Mouse (Mus musculus) kidney, adult 2 months (tissue): ENCODE measurements around the gene Rasgrp3. TPM values are rescaled to one million over a fixed set of nuclear protein-coding genes. Genes with fewer than 3 reads are reported as not detected.

Experiments used
- DNase-seq: peaks from one replicate; pipeline ENCODE4 v3.0.0; 2021
- H3K27ac ChIP-seq: fragments of 200-500 bp; 2 replicates; pipeline ENCODE4 v1.5.1; 2012; ENCODE audit warnings: low read depth, low read length, control low read depth, inconsistent platforms; ENCODE audit not compliant: insufficient read depth
- H3K27me3 ChIP-seq: fragments of 200-500 bp; replicated peaks from 2 replicates; pipeline ENCODE4 v1.6.1; 2012; ENCODE audit warnings: mild to moderate bottlenecking, moderate library complexity, low read length, inconsistent platforms; ENCODE audit not compliant: control insufficient read depth, insufficient read depth
- H3K36me3 ChIP-seq: fragments of 200-500 bp; 2 replicates; pipeline ENCODE4 v1.6.1; 2012; ENCODE audit warnings: mild to moderate bottlenecking, moderate library complexity, low read length, inconsistent platforms; ENCODE audit not compliant: control insufficient read depth, insufficient read depth
- H3K4me1 ChIP-seq: fragments of 200-500 bp; 2 replicates; pipeline ENCODE4 v1.6.1; 2011; ENCODE audit warnings: low read length; ENCODE audit not compliant: control insufficient read depth, insufficient read depth
- H3K4me3 ChIP-seq: fragments of 200-500 bp; 2 replicates; pipeline ENCODE4 v1.5.1; 2011; ENCODE audit warnings: mild to moderate bottlenecking, low read depth, low read length, control low read depth; ENCODE audit not compliant: insufficient read depth
- CTCF ChIP-seq: fragments of 200-500 bp; conservative IDR thresholded peaks from 2 replicates; pipeline ENCODE4 v1.5.1; 2011; ENCODE audit warnings: low read depth, mild to moderate bottlenecking, control low read depth, low read length, moderate library complexity, mixed read lengths; ENCODE audit not compliant: insufficient read depth, insufficient read length
- POLR2A ChIP-seq: fragments of 200-500 bp; IDR thresholded peaks from one replicate; pipeline ENCODE4 v1.6.1; 2011; ENCODE audit warnings: low read depth, low read length, control low read depth
- WGBS: fragments of 180-500 bp; shearing (Covaris S2); methylation state at CpG from one replicate; pipeline ENCODE4 v1.1.7; 2018; 5-methylcytosine and 5-hydroxymethylcytosine counted together
- polyA plus RNA-seq: library from polyadenylated mRNA; depleted of rRNA; stranded (reverse); fragments of >200 nt; gene quantifications from 2 replicates; pipeline ENCODE4 v1.2.3, GENCODE M21; 2012; rRNA removed

Gene Rasgrp3
- polyA plus RNA-seq, 1 experiment = 9.2 TPM

DNA sequence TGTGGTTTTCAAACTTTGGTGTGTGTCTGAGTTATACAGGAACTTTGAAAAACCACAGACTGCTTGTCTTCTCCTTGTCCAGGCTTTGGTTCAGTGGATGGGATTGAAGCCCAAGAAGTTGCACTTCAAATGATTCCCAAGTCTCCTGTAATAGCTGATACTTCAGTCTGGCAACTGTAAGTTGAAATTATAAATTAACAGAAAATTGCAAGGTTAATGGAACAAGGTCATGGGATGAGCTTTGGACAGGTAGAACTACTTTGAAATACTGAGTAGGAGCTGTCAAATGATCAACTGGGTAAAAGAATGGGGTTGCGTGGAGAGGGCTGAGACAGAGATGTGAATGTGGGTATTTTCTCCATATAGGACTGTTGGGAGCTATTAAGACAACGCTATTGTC, 122.3 kb downstream of the Rasgrp3 start:
- H3K27me3 ChIP-seq = no peaks in the 10 kb centered on the region
- WGBS = 74% methylated on average over 2 of the region's 2 CpGs
- H3K27ac ChIP-seq = peak overlapping the region; percentile 71
- peak; percentile 83 for DNase-seq
- no peaks in the 10 kb centered on the region for H3K36me3 ChIP-seq
- TF ChIP-seq CTCF = no peak
- no peak for TF ChIP-seq POLR2A
- no peaks in the 10 kb centered on the region; the same call in 1 of the 2 replicates for H3K4me1 ChIP-seq
- H3K4me3 ChIP-seq = no peak overlapping the region

DNA sequence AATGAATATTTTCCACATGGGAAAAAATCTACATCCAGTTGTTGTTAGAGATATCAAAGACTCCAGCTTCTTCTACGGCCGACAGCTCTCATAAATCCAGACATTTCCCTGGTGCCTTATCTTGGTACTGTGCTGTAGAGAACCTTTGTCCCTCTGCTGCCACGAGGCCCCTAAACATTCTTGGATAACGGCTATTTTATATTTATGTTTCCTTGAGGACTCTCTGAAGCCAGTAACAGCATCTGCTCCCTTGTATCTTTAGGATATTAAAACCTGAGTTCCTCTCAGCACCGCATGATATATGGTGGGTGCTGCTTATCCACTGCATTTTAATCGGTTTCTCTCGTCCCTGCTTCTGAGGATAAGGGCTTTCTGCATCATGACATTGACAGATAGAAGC, 139.9 kb downstream of the Rasgrp3 start:
- no peak for DNase-seq
- TF ChIP-seq CTCF (no peak), POLR2A (no peak)
- Histone ChIP-seq H3K27me3 (no peaks in the 10 kb centered on the region), H3K4me1 (no peaks in the 10 kb centered on the region), H3K4me3 (no peak overlapping the region), H3K36me3 (no peaks in the 10 kb centered on the region), H3K27ac (no peak overlapping the region)
- 36% methylated on average over 7 of the region's 7 CpGs for WGBS

Other genes starting within 250 kb of the Rasgrp3 start
- gene Fam98a, start 116.0 kb downstream of the Rasgrp3 start, polyA plus RNA-seq = 10.5 and 13.9 TPM in 2 replicates